8 mouse cellular contexts compared by ENCODE assay signal in genomic region chr7:105632551-105632972, GRCm38 (mm10). TPM values are rescaled to one million over a fixed set of nuclear protein-coding genes. Genes with fewer than 3 reads are reported as not detected.
DNase-seq lines count a peak whose midpoint lies in the region; ATAC-seq and TF ChIP-seq lines count a peak whose summit lies in the region.

No protein-coding gene starts in this region.

- peak overlapping the region; percentile 12; the same call in 1 of the 2 replicates for H3K4me3 ChIP-seq in liver, adult 2 months (ENCODE audit: insufficient read depth, low read depth, low read length)
- peak overlapping the region; percentile 62 for H3K4me3 ChIP-seq in forebrain, embryonic 16.5 days (replicated peaks; ENCODE audit: low read length)
- peak overlapping the region; percentile 83 for H3K4me3 ChIP-seq in liver, embryonic 11.5 days (ENCODE audit: low read depth, low read length)

- H3K4me2 ChIP-seq in forebrain, embryonic 16.5 days (ENCODE audit: low read length), result peak overlapping the region; percentile 63
- peak overlapping the region; percentile 79 for H3K4me2 ChIP-seq in liver, embryonic 11.5 days

- WGBS in liver, adult 2 months, result 39% methylated on average over 4 of the region's 4 CpGs
- WGBS in forebrain, embryonic 16.5 days, result 16% methylated on average over 4 of the region's 4 CpGs
- 20% methylated on average over 4 of the region's 4 CpGs for WGBS in liver, embryonic 11.5 days

- H3K4me1 ChIP-seq in liver, adult 2 months (ENCODE audit: control insufficient read depth, insufficient read depth, low read length), result peaks cover 8% of the 10 kb centered on the region; the same call in 1 of the 2 replicates
- H3K4me1 ChIP-seq in forebrain, embryonic 16.5 days (replicated peaks; ENCODE audit: control insufficient read depth, insufficient read depth, low read length), result peaks cover 34% of the 10 kb centered on the region
- H3K4me1 ChIP-seq in liver, embryonic 11.5 days (replicated peaks; ENCODE audit: control insufficient read depth, insufficient read depth, low read length), result peaks cover 4% of the 10 kb centered on the region; the same call in 1 of the 2 replicates

- TF ChIP-seq CTCF in liver, adult 2 months (IDR thresholded peaks at IDR 0.05; ENCODE audit: low read depth, low read length), result no peak

- H3K9me3 ChIP-seq in forebrain, embryonic 16.5 days (ENCODE audit: control insufficient read depth, low read length), result no peaks in the 10 kb centered on the region
- H3K9me3 ChIP-seq in liver, embryonic 11.5 days (ENCODE audit: control insufficient read depth, low read length), result no peaks in the 10 kb centered on the region

- DNase-seq in liver, adult 2 months (ENCODE audit: extremely low read depth, low read depth, low spot score), result no peak
- no peak for DNase-seq in liver
- DNase-seq in liver, embryonic 11.5 days (ENCODE audit: low spot score), result no peak
- no peak for DNase-seq in urinary bladder, postnatal 10 days (ENCODE audit: low spot score)
- no peak for DNase-seq in left cerebral cortex, adult 18-20 months (ENCODE audit: low spot score in 2 of 2)
- DNase-seq in layer of hippocampus, adult 8-10 months (ENCODE audit: low spot score in 2 of 2), result no peak

- ATAC-seq in cerebellum, adult (ENCODE audit: insufficient number of reproducible peaks, low FRiP score, low TSS enrichment), result peak; percentile 66
- no peak for ATAC-seq in forebrain, embryonic 16.5 days
- ATAC-seq in liver, embryonic 11.5 days (replicated peaks; ENCODE audit: low FRiP score), result no peak; the same call in 1 of the 2 replicates

- TF ChIP-seq POLR2A in liver, adult 2 months (IDR thresholded peaks at IDR 0.05; ENCODE audit: extremely low read depth, insufficient read depth, low read length), result no peak

- no peak overlapping the region for H3K27ac ChIP-seq in liver, adult 2 months (replicated peaks; ENCODE audit: insufficient read depth, low read depth, low read length)
- peak overlapping the region; percentile 46; the same call in 1 of the 2 replicates for H3K27ac ChIP-seq in forebrain, embryonic 16.5 days (ENCODE audit: low read length)
- H3K27ac ChIP-seq in liver, embryonic 11.5 days (ENCODE audit: low read depth, low read length), result no peak overlapping the region

- no peaks in the 10 kb centered on the region for H3K27me3 ChIP-seq in liver, adult 2 months (ENCODE audit: control insufficient read depth, insufficient read depth, low read length)
- H3K27me3 ChIP-seq in forebrain, embryonic 16.5 days (replicated peaks; ENCODE audit: control insufficient read depth, insufficient read depth, low read length), result no peaks in the 10 kb centered on the region
- no peaks in the 10 kb centered on the region for H3K27me3 ChIP-seq in liver, embryonic 11.5 days (replicated peaks; ENCODE audit: control insufficient read depth, insufficient read depth, low read length)

- peaks cover 2% of the 10 kb centered on the region; the same call in 1 of the 2 replicates for H3K36me3 ChIP-seq in liver, adult 2 months (ENCODE audit: control insufficient read depth, insufficient read depth, low read length)
- H3K36me3 ChIP-seq in forebrain, embryonic 16.5 days (ENCODE audit: control insufficient read depth, insufficient read depth), result peaks cover 10% of the 10 kb centered on the region; the same call in 1 of the 2 replicates
- peaks cover 7% of the 10 kb centered on the region; the same call in 1 of the 2 replicates for H3K36me3 ChIP-seq in liver, embryonic 11.5 days (ENCODE audit: control insufficient read depth, insufficient read depth, low read length)

- peaks cover 7% of the 10 kb centered on the region; the same call in 1 of the 2 replicates for H3K79me2 ChIP-seq in liver, adult 2 months (ENCODE audit: control insufficient read depth, insufficient read depth, low read length)

- H3K9ac ChIP-seq in liver, adult 2 months (ENCODE audit: low read depth, low read length), result peak overlapping the region; percentile 3; the same call in 1 of the 2 replicates
- H3K9ac ChIP-seq in forebrain, embryonic 16.5 days (replicated peaks; ENCODE audit: low read depth, low read length), result peak overlapping the region; percentile 79
- H3K9ac ChIP-seq in liver, embryonic 11.5 days (ENCODE audit: low read depth, low read length), result no peak overlapping the region

RNA-seq across cellular contexts. Expression of gene Trim3, which starts 0.8 kb away (rescaled TPM):
- 6.3 and 10.2 TPM in 2 replicates for total RNA-seq in liver, adult 2 months (2014; rRNA removed)
- polyA plus RNA-seq in liver, adult 2 months (2012; rRNA removed), result 10.9 and 14.9 TPM in 2 replicates
- 77.5 and 95.0 TPM in 2 replicates for polyA plus RNA-seq in forebrain, embryonic 16.5 days (2015; fragmentation: Nextera tagmentation; extraction: Ambion mirVana)
- polyA plus RNA-seq in liver, embryonic 11.5 days (2014; fragmentation: Nextera tagmentation; extraction: Ambion mirVana), result 13.7 and 15.4 TPM in 2 replicates
- total RNA-seq in left cerebral cortex, adult 18-20 months (2021), result 100 to 1,000 TPM; 150 to 157 TPM
- 100 to 1,000 TPM; 130 to 148 (median 138) TPM for total RNA-seq in layer of hippocampus, adult 8-10 months (2022)

RNA-seq across cellular contexts. Expression of gene Timm10b, which starts 7.3 kb away (rescaled TPM):
- total RNA-seq in liver, adult 2 months (2014; rRNA removed), result 42.2 and 67.5 TPM in 2 replicates
- 51.4 and 63.3 TPM in 2 replicates for polyA plus RNA-seq in liver, adult 2 months (2012; rRNA removed)
- polyA plus RNA-seq in forebrain, embryonic 16.5 days (2015; fragmentation: Nextera tagmentation; extraction: Ambion mirVana), result 124 and 125 TPM in 2 replicates
- 222 and 242 TPM in 2 replicates for polyA plus RNA-seq in liver, embryonic 11.5 days (2014; fragmentation: Nextera tagmentation; extraction: Ambion mirVana)
- total RNA-seq in left cerebral cortex, adult 18-20 months (2021), result 10 to 100 TPM; 67.4 to 67.5 TPM
- total RNA-seq in layer of hippocampus, adult 8-10 months (2022), result 10 to 100 TPM; 60.1 to 69.7 (median 65.5) TPM

RNA-seq across cellular contexts. Expression of gene Arfip2, which starts 7.7 kb away (rescaled TPM):
- 4.9 and 7.9 TPM in 2 replicates for total RNA-seq in liver, adult 2 months (2014; rRNA removed)
- 15.7 and 28.6 TPM in 2 replicates for polyA plus RNA-seq in liver, adult 2 months (2012; rRNA removed)
- polyA plus RNA-seq in forebrain, embryonic 16.5 days (2015; fragmentation: Nextera tagmentation; extraction: Ambion mirVana), result 84.4 and 86.7 TPM in 2 replicates
- polyA plus RNA-seq in liver, embryonic 11.5 days (2014; fragmentation: Nextera tagmentation; extraction: Ambion mirVana), result 42.7 and 50.1 TPM in 2 replicates
- total RNA-seq in left cerebral cortex, adult 18-20 months (2021), result 10 to 100 TPM; 93.3 to 94.4 TPM
- 100 to 1,000 TPM in 1 of 4 experiments, 10 to 100 TPM in 3; 97.0 to 102 (median 98.2) TPM for total RNA-seq in layer of hippocampus, adult 8-10 months (2022)

RNA-seq across cellular contexts. Expression of gene Gm45799, which starts 7.8 kb away (rescaled TPM):
- total RNA-seq in liver, adult 2 months (2014; rRNA removed), result 27.7 and 28.6 TPM in 2 replicates
- polyA plus RNA-seq in liver, adult 2 months (2012; rRNA removed), result 136 and 140 TPM in 2 replicates
- polyA plus RNA-seq in forebrain, embryonic 16.5 days (2015; fragmentation: Nextera tagmentation; extraction: Ambion mirVana), result 4.6 and 9.1 TPM in 2 replicates
- polyA plus RNA-seq in liver, embryonic 11.5 days (2014; fragmentation: Nextera tagmentation; extraction: Ambion mirVana), result 15.8 and 30.1 TPM in 2 replicates
- 10 to 100 TPM in 1 of 2 experiments, 1 to 10 TPM in 1; 8.6 to 11.5 TPM for total RNA-seq in left cerebral cortex, adult 18-20 months (2021)
- total RNA-seq in layer of hippocampus, adult 8-10 months (2022), result 10 to 100 TPM in 2 of 4 experiments, 1 to 10 TPM in 2; 6.8 to 15.0 (median 11.0) TPM

RNA-seq across cellular contexts. Expression of gene Dnhd1, which starts 18.1 kb away (rescaled TPM):
- total RNA-seq in liver, adult 2 months (2014; rRNA removed), result 0.92 and 1.5 TPM in 2 replicates
- polyA plus RNA-seq in liver, adult 2 months (2012; rRNA removed), result 0.82 and 0.88 TPM in 2 replicates
- 1.0 and 1.3 TPM in 2 replicates for polyA plus RNA-seq in forebrain, embryonic 16.5 days (2015; fragmentation: Nextera tagmentation; extraction: Ambion mirVana)
- polyA plus RNA-seq in liver, embryonic 11.5 days (2014; fragmentation: Nextera tagmentation; extraction: Ambion mirVana), result 0.30 and 0.61 TPM in 2 replicates
- 1 to 10 TPM; 5.2 to 6.1 TPM for total RNA-seq in left cerebral cortex, adult 18-20 months (2021)
- 1 to 10 TPM; 5.0 to 9.8 (median 7.4) TPM for total RNA-seq in layer of hippocampus, adult 8-10 months (2022)

Comparison
In these comparisons a context has a peak if more than half of its experiments do, and no peak if none do; other contexts are left out.
1. H3K4me3 ChIP-seq: peak in every context shown above with its lines; median percentile 83 in liver, embryonic 11.5 days; 62 in forebrain, embryonic 16.5 days; 12 in liver, adult 2 months.
2. RNA of gene Trim3, which starts 0.8 kb away (total RNA-seq): 150 to 157 TPM in left cerebral cortex, adult 18-20 months and 130 to 148 TPM in layer of hippocampus, adult 8-10 months; 6.3 to 10.2 TPM in liver, adult 2 months; every median in the first group is over 10 times any median in the second.
3. RNA of gene Arfip2, which starts 7.7 kb away (total RNA-seq): 97.0 to 102 TPM in layer of hippocampus, adult 8-10 months and 93.3 to 94.4 TPM in left cerebral cortex, adult 18-20 months; 4.9 to 7.9 TPM in liver, adult 2 months; every median in the first group is over 10 times any median in the second.